Mouse (Mus musculus): Measurements from ENCODE around the gene Ctnnb1. TPM values are rescaled to one million over a fixed set of nuclear protein-coding genes. Genes with fewer than 3 reads are reported as not detected.

Gene Ctnnb1
- polyA plus RNA-seq, 1 experiment from 2014 or later: 966 TPM

- 20% methylated on average over 4 of the region's 4 CpGs for WGBS
- Histone ChIP-seq H3K4me1 (ENCODE audit: control insufficient read depth, insufficient read depth, low read length) (0 out of 2 replicates have a peak, but pooled peaks cover 2% of the 10 kb centered on the region), H3K27me3 (ENCODE audit: control insufficient read depth, insufficient read depth, low read length) (no peaks in the 10 kb centered on the region), H3K9me3 (replicated peaks; ENCODE audit: control insufficient read depth, low read length) (no peaks in the 10 kb centered on the region), H3K9ac (replicated peaks; ENCODE audit: low read length) (peak overlapping the region; percentile 94; the same call in 1 of the 2 replicates), H3K27ac (replicated peaks; ENCODE audit: low read depth, low read length) (no peak overlapping the region), H3K4me2 (ENCODE audit: low read depth, low read length) (peak overlapping the region; percentile 89), H3K4me3 (ENCODE audit: low read depth, low read length) (peak overlapping the region; percentile 72), H3K36me3 (replicated peaks; ENCODE audit: control insufficient read depth, insufficient read depth, low read depth, low read length) (no peaks in the 10 kb centered on the region)
- no peak for DNase-seq (ENCODE audit: low spot score)
- ATAC-seq (replicated peaks; ENCODE audit: insufficient number of reproducible peaks, low FRiP score, low TSS enrichment, low read depth): no peak
Observed at GRCm38 (mm10) chr9:120935634-120935922, 6.6 kb downstream of the Ctnnb1 start.

DNA sequence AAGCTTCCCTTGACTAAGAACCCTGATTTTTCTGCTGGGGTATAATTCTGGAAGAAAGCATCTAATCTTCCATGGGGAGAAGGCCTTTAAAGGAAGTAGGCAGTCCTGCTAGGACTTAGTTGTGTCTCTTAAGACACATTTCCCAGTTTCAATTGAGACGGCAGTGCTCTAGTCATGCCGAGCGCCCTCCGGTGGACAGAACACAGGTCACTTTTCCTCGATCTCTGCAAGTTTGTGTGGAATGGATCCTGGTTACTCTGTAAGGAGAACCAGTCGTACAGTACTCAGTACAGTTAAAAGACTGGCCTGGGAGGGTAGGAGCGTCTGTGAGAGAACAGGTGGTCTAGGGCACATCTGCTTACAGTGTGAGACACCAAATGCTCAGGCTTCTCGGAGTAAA, 7.3 kb downstream of the Ctnnb1 start:
- no peaks in the 10 kb centered on the region for H3K9me3 ChIP-seq (replicated peaks; ENCODE audit: control insufficient read depth, low read length)
- 29% methylated on average over 8 of the region's 8 CpGs for WGBS
- H3K27ac ChIP-seq (replicated peaks; ENCODE audit: low read depth, low read length): no peak overlapping the region
- H3K27me3 ChIP-seq (ENCODE audit: control insufficient read depth, insufficient read depth, low read length): no peaks in the 10 kb centered on the region
- H3K36me3 ChIP-seq (replicated peaks; ENCODE audit: control insufficient read depth, insufficient read depth, low read depth, low read length): no peaks in the 10 kb centered on the region
- no peak for ATAC-seq (replicated peaks; ENCODE audit: insufficient number of reproducible peaks, low FRiP score, low TSS enrichment, low read depth)
- peak overlapping the region; percentile 89 for H3K4me2 ChIP-seq (ENCODE audit: low read depth, low read length)
- DNase-seq (ENCODE audit: low spot score): peak; percentile 81
- H3K9ac ChIP-seq (replicated peaks; ENCODE audit: low read length): 0 out of 2 replicates have a peak overlapping the region, but pooled peaks have one; percentile 25
- 0 out of 2 replicates have a peak, but pooled peaks cover 2% of the 10 kb centered on the region for H3K4me1 ChIP-seq (ENCODE audit: control insufficient read depth, insufficient read depth, low read length)
- peak overlapping the region; percentile 72 for H3K4me3 ChIP-seq (ENCODE audit: low read depth, low read length)

DNA sequence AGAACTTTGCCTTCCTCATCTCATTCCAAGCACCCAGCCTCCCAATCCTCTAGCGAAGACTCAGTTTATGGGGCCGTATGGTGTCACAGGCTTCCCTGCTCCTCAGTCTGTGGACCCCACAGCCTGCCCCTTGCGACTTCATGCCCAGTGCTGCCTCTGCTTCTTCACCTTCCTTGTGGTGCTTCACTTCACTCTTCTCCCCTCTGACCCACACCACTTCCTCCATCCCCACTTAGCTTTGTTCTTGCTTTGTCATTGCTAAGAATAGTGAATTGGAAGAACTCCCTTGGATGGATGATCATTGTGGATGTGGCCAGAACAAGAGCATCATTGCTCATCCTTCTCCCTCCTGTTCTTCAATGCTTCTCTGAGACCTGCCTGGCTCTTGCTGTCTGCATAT, 11.8 kb downstream of the Ctnnb1 start:
- Histone ChIP-seq H3K9me3 (replicated peaks; ENCODE audit: control insufficient read depth, low read length) (no peaks in the 10 kb centered on the region), H3K36me3 (replicated peaks; ENCODE audit: control insufficient read depth, insufficient read depth, low read depth, low read length) (no peaks in the 10 kb centered on the region; the same call in 1 of the 2 replicates), H3K4me3 (ENCODE audit: low read depth, low read length) (no peak overlapping the region), H3K9ac (replicated peaks; ENCODE audit: low read length) (no peak overlapping the region), H3K27ac (replicated peaks; ENCODE audit: low read depth, low read length) (no peak overlapping the region), H3K4me2 (ENCODE audit: low read depth, low read length) (no peak overlapping the region), H3K4me1 (ENCODE audit: control insufficient read depth, insufficient read depth, low read length) (no peaks in the 10 kb centered on the region), H3K27me3 (ENCODE audit: control insufficient read depth, insufficient read depth, low read length) (no peaks in the 10 kb centered on the region)
- no peak for DNase-seq (ENCODE audit: low spot score)
- ATAC-seq (replicated peaks; ENCODE audit: insufficient number of reproducible peaks, low FRiP score, low TSS enrichment, low read depth): no peak
- WGBS: 90% methylated on average over 3 of the region's 3 CpGs

DNA sequence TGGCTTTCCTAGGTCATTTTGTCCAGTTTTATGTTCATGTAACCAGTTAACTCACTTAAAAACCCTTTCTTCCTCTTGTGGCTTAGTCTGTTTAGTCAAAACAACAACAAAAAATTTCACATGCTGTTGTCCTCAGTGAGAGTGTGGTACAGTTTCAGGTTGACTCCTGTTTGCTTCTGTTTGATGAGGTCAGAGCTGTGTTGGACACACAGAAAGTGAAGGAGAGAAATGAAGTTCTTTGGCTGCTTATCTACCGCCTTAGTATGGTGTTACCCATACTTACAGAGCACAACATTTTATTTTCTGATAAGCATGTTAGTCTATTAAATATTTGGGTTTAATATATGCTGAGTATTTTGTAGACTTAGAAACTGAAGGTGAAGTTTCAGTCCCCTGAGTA, 14.7 kb downstream of the Ctnnb1 start:
- DNase-seq (ENCODE audit: low spot score) (no peak), ATAC-seq (replicated peaks; ENCODE audit: insufficient number of reproducible peaks, low FRiP score, low TSS enrichment, low read depth) (no peak)
- no peaks in the 10 kb centered on the region for H3K27me3 ChIP-seq (ENCODE audit: control insufficient read depth, insufficient read depth, low read length)
- no peaks in the 10 kb centered on the region; the same call in 1 of the 2 replicates for H3K36me3 ChIP-seq (replicated peaks; ENCODE audit: control insufficient read depth, insufficient read depth, low read depth, low read length)
- H3K4me1 ChIP-seq (ENCODE audit: control insufficient read depth, insufficient read depth, low read length): no peaks in the 10 kb centered on the region
- H3K4me2 ChIP-seq (ENCODE audit: low read depth, low read length): no peak overlapping the region
- H3K27ac ChIP-seq (replicated peaks; ENCODE audit: low read depth, low read length): no peak overlapping the region
- no peaks in the 10 kb centered on the region for H3K9me3 ChIP-seq (replicated peaks; ENCODE audit: control insufficient read depth, low read length)
- H3K4me3 ChIP-seq (ENCODE audit: low read depth, low read length): no peak overlapping the region
- H3K9ac ChIP-seq (replicated peaks; ENCODE audit: low read length): no peak overlapping the region
- 92% methylated on average over 1 of the region's 1 CpGs for WGBS

GRCm38 (mm10) chr9:120944211-120944610, 15.2 kb downstream of the Ctnnb1 start:
- H3K9me3 ChIP-seq (replicated peaks; ENCODE audit: control insufficient read depth, low read length): no peaks in the 10 kb centered on the region
- H3K27ac ChIP-seq (replicated peaks; ENCODE audit: low read depth, low read length): no peak overlapping the region
- ATAC-seq (replicated peaks; ENCODE audit: insufficient number of reproducible peaks, low FRiP score, low TSS enrichment, low read depth): no peak
- H3K4me2 ChIP-seq (ENCODE audit: low read depth, low read length): no peak overlapping the region
- no peaks in the 10 kb centered on the region for H3K27me3 ChIP-seq (ENCODE audit: control insufficient read depth, insufficient read depth, low read length)
- DNase-seq (ENCODE audit: low spot score): no peak
- H3K36me3 ChIP-seq (replicated peaks; ENCODE audit: control insufficient read depth, insufficient read depth, low read depth, low read length): no peaks in the 10 kb centered on the region; the same call in 1 of the 2 replicates
- H3K4me3 ChIP-seq (ENCODE audit: low read depth, low read length): no peak overlapping the region
- no peaks in the 10 kb centered on the region for H3K4me1 ChIP-seq (ENCODE audit: control insufficient read depth, insufficient read depth, low read length)
- no peak overlapping the region for H3K9ac ChIP-seq (replicated peaks; ENCODE audit: low read length)
- WGBS: 73% methylated on average over 3 of the region's 3 CpGs

DNA sequence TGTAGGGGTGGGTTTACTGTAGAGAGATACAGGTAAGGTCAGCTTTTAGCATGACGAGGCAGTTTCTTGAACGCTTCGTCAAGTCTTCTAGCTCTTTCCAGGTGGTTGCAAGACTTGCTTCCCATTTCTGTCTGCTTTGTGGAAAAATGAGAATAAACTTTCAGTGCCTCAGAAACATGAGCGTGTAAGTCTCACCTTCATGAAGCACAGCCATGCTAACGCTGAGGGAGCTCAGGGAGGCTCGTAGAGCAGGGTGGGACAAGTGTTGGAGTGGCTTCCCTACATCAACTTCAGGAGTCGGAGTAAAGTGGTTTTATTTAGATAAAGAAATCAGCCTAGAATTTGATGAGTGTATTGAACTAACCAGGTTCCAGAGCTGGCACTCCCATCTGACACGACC, 17.1 kb downstream of the Ctnnb1 start:
- H3K4me2 ChIP-seq (ENCODE audit: low read depth, low read length): no peak overlapping the region
- no peak for DNase-seq (ENCODE audit: low spot score)
- no peak overlapping the region for H3K9ac ChIP-seq (replicated peaks; ENCODE audit: low read length)
- H3K27ac ChIP-seq (replicated peaks; ENCODE audit: low read depth, low read length): no peak overlapping the region
- H3K36me3 ChIP-seq (replicated peaks; ENCODE audit: control insufficient read depth, insufficient read depth, low read depth, low read length): peaks cover 7% of the 10 kb centered on the region
- 86% methylated on average over 8 of the region's 8 CpGs for WGBS
- no peaks in the 10 kb centered on the region for H3K9me3 ChIP-seq (replicated peaks; ENCODE audit: control insufficient read depth, low read length)
- H3K4me3 ChIP-seq (ENCODE audit: low read depth, low read length): no peak overlapping the region
- no peak for ATAC-seq (replicated peaks; ENCODE audit: insufficient number of reproducible peaks, low FRiP score, low TSS enrichment, low read depth)
- H3K4me1 ChIP-seq (ENCODE audit: control insufficient read depth, insufficient read depth, low read length): no peaks in the 10 kb centered on the region
- H3K27me3 ChIP-seq (ENCODE audit: control insufficient read depth, insufficient read depth, low read length): no peaks in the 10 kb centered on the region

GRCm38 (mm10) chr9:120948832-120949231, 19.8 kb downstream of the Ctnnb1 start:
- Histone ChIP-seq H3K9ac (replicated peaks; ENCODE audit: low read length) (no peak overlapping the region), H3K27ac (replicated peaks; ENCODE audit: low read depth, low read length) (no peak overlapping the region), H3K4me3 (ENCODE audit: low read depth, low read length) (no peak overlapping the region), H3K36me3 (replicated peaks; ENCODE audit: control insufficient read depth, insufficient read depth, low read depth, low read length) (peaks cover 20% of the 10 kb centered on the region), H3K4me1 (ENCODE audit: control insufficient read depth, insufficient read depth, low read length) (no peaks in the 10 kb centered on the region), H3K27me3 (ENCODE audit: control insufficient read depth, insufficient read depth, low read length) (no peaks in the 10 kb centered on the region), H3K4me2 (ENCODE audit: low read depth, low read length) (no peak overlapping the region), H3K9me3 (replicated peaks; ENCODE audit: control insufficient read depth, low read length) (no peaks in the 10 kb centered on the region)
- no peak for DNase-seq (ENCODE audit: low spot score)
- no peak for ATAC-seq (replicated peaks; ENCODE audit: insufficient number of reproducible peaks, low FRiP score, low TSS enrichment, low read depth)
- WGBS: 90% methylated on average over 1 of the region's 1 CpGs

- H3K9ac ChIP-seq (replicated peaks; ENCODE audit: low read length): no peak overlapping the region
- H3K27me3 ChIP-seq (ENCODE audit: control insufficient read depth, insufficient read depth, low read length): no peaks in the 10 kb centered on the region
- no peak overlapping the region for H3K4me3 ChIP-seq (ENCODE audit: low read depth, low read length)
- H3K27ac ChIP-seq (replicated peaks; ENCODE audit: low read depth, low read length): no peak overlapping the region
- DNase-seq (ENCODE audit: low spot score) (no peak), ATAC-seq (replicated peaks; ENCODE audit: insufficient number of reproducible peaks, low FRiP score, low TSS enrichment, low read depth) (no peak)
- H3K36me3 ChIP-seq (replicated peaks; ENCODE audit: control insufficient read depth, insufficient read depth, low read depth, low read length): peaks cover 38% of the 10 kb centered on the region
- H3K9me3 ChIP-seq (replicated peaks; ENCODE audit: control insufficient read depth, low read length): no peaks in the 10 kb centered on the region
- no peaks in the 10 kb centered on the region for H3K4me1 ChIP-seq (ENCODE audit: control insufficient read depth, insufficient read depth, low read length)
- WGBS: 94% methylated on average over 12 of the region's 12 CpGs
- H3K4me2 ChIP-seq (ENCODE audit: low read depth, low read length): no peak overlapping the region
Observed at GRCm38 (mm10) chr9:120950761-120951160, 21.7 kb downstream of the Ctnnb1 start.
